Mouse (Mus musculus) left cerebral cortex, adult 18-20 months (tissue): ENCODE results near the gene Hist1h4d. TPM values are rescaled to one million over a fixed set of nuclear protein-coding genes. Genes with fewer than 3 reads are reported as not detected.
"Not testable (repeated sequence)": the region's sequence is repeated elsewhere in the genome, so short reads cannot be mapped to it uniquely, and the experiment has no call there.

Source experiments
- DNase-seq, 2 experiments: peaks; one replicate each; pipeline ENCODE4 v3.0.0; 2021 to 2022; ENCODE audit warnings: low spot score in 2 of 2, mixed read lengths in 1 of 2
- total RNA-seq, 2 experiments: library from RNA; stranded (reverse); gene quantifications; 2 replicates each; pipeline ENCODE4 v1.2.3; 2021

Hist1h4d gene
- total RNA-seq, 2 experiments from 2014 or later: 166 to 191 TPM

GRCm38 (mm10) chr13:23572218-23573033 lies 9.0 kb upstream of the Hist1h4d start:
- no peak for DNase-seq

DNA sequence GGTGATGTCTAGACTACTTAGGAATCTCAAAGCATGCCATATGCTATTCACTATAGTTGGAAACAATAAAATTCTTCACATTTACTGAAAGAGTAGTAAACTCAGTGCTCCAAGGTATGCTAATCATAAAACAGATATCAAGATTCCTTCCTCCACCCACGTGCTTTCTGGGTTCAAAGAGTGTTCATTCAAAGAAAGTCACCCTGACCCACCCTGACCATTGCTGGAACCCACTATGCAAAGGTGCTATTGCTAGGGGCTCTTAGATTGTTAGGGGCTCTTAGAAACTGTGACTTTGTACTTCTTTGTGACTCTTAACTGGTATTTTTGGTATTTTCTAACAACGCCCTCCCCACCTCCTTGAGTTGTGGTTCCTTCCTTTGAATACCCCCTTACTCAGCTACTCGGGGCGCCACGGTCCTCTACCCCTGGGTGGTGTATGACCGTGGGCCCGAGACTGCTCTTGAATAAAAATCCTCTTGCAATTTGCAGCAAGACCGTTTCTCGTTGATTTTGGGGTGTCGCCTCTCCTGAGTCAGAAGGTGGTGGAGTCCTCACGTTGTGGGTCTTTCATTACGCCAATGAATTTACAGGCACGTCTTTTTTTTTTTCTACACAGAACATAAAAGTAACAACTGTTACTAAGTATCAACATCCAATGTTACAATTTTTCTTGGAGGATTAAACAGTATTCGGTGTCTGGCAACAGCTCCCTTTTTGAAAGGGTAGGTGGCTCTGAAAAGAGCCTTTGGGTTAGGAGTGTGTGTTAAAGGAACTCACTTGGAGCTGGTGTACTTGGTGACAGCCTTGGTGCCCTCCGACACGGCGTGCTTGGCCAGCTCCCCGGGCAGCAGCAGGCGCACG lies 8.1 kb upstream of the Hist1h4d start:
- not testable (repeated sequence) for DNase-seq

DNA sequence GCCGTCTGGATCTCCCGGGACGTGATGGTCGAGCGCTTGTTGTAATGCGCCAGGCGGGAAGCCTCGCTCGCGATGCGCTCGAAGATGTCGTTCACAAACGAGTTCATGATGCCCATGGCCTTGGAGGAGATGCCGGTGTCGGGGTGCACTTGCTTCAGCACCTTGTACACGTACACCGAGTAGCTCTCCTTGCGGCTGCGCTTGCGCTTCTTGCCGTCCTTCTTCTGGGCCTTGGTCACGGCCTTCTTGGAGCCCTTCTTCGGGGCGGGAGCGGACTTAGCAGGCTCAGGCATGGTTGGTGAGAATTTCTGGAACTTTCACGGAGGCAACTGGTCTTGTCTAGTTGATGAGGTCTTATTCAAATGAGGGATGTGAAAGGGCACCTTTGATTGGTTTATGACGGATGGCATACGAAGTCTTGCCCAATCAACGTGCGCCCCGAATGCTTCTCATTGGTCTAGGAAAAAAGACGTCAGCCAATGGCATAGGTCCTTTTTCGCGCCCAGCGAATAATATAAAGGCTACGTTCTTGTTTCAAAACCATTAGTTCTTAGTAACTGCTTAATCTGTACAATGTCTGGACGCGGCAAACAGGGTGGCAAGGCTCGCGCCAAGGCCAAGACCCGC lies 7.4 kb upstream of the Hist1h4d start, which contains the start of the genes Hist1h2bf and Hist1h2ad:
Gene Hist1h2bf, minus strand, starts transcription at position 299 of the 627 bp plus-strand sequence.
Gene Hist1h2ad, plus strand, starts transcription at position 484 of the 627 bp plus-strand sequence.
- peak; percentile 79 to 89 for DNase-seq

- DNase-seq: not testable (repeated sequence)
Measured at GRCm38 (mm10) chr13:23574546-23575170, 6.7 kb upstream of the Hist1h4d start.

DNA sequence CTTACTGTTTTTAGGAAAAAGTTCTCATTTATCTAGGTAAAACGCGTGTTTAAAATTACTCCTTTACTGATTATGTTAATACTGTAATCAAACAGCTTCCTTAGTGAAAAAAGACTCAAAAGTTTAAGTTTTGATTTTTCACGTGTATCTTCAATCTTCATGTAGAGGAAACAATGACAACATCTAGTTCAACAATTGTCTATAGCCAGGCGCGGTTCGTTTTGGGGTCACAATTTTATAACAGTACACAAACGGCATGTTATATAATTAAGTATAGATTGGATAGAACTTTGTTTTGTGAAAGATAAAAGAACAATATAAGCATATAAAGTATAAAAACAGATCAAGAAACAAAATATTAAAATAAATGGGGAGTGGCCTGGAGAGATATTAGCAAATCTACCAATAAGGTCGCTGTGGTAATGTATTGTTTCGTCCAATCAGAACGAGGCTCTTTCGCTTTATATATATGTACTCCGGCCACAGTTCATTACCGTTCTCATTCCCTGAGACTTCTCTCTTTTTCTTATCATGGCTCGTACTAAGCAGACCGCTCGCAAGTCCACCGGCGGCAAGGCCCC lies 6.0 kb upstream of the Hist1h4d start, which contains the start of gene Hist1h3d:
Gene Hist1h3d, plus strand, starts transcription at position 493 of the 581 bp plus-strand sequence.
- DNase-seq: peak; percentile 53 to 71

DNA sequence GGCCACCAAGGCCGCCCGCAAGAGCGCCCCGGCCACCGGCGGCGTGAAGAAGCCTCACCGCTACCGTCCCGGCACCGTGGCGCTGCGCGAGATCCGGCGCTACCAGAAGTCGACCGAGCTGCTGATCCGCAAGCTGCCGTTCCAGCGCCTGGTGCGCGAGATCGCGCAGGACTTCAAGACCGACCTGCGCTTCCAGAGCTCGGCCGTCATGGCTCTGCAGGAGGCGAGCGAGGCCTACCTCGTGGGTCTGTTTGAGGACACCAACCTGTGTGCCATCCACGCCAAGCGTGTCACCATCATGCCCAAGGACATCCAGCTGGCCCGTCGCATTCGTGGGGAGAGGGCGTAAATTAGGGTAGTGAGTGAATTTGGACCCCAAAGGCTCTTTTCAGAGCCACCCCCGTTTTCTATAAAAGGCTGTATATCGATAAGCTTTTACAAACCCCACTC lies 5.5 kb upstream of the Hist1h4d start:
- DNase-seq: not testable (repeated sequence)

DNA sequence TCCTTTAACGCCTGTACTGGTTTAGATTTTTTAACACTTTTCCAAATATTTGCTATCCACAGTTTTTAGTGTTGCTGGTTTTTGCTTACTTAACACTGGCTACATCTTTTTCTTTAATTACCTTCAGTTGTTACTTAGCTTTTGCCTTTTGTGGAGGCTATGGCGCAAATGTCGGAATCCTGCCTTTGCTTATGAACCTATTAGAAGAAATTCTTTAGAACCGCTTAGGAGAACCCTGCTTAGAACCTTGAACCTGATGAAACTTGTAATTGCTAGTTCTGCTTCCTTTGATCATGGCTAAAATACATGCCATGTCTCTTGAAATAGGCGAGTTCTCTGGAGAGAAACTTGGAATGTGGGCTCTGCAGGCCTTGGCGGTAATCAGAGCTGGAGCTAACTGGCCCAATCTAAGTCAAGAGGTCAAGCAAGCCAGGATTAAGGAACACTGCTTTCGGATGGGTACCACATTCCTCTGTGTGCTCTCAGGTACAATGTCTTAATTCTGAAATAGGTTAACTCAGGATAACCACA lies 5.0 kb upstream of the Hist1h4d start:
- no peak for DNase-seq

- no peak for DNase-seq
Measured at GRCm38 (mm10) chr13:23576906-23577639, 4.3 kb upstream of the Hist1h4d start.

DNA sequence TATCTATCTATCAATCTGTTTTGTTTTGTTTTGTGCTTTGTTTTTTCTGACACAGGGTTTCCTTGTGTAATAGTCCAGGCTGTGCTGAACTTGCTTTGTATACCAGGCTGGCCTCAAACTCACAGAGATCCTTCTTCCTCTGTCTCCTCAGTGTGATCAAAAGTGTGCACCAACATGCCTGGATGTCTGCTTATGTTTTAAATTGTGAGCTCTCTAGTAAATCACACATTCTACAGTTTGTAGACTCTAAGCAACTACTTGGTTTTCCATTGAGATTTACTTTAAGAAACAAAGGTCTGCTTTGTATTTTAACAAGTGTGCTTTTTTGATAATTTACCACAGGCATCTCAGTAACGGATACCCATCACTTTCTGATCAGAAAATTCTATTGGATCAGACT lies 3.6 kb upstream of the Hist1h4d start:
- no peak for DNase-seq

- DNase-seq: no peak
Measured at GRCm38 (mm10) chr13:23582219-23583056, 1.0 kb downstream of the Hist1h4d start.

DNA sequence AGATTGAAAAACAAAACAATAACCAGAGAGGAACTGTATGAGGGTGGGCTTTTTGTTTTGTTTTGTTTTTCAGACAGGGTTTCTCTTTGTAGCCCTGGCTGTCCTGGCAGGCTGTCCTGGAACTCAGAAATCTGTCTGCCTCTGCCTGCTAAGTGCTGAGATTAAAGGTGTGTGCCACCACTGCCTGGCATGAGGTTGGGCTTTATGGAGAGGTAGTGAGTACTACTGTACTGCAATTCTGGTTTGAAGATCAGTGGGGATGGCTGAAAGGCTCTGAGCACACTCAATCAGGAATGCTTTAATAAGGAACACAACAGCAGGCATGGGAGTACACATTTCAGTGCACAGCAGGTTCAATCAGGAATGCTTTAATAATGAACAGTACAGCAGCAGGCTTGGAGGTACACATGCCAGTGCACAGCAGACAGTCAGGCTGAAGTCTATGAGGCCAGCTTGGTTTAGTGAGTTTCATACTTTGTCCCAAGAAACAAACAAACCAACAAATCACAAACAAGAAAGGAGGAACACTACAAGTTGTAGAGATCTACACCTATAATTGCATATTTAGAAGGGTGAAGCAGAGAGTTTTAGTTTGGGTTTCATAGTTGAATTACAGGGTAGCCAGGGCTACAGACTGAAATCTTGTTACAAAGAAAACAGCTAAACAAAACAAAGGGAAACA lies 2.1 kb downstream of the Hist1h4d start:
- DNase-seq: no peak

GRCm38 (mm10) chr13:23584331-23584730 lies 2.9 kb downstream of the Hist1h4d start:
- no peak for DNase-seq

DNA sequence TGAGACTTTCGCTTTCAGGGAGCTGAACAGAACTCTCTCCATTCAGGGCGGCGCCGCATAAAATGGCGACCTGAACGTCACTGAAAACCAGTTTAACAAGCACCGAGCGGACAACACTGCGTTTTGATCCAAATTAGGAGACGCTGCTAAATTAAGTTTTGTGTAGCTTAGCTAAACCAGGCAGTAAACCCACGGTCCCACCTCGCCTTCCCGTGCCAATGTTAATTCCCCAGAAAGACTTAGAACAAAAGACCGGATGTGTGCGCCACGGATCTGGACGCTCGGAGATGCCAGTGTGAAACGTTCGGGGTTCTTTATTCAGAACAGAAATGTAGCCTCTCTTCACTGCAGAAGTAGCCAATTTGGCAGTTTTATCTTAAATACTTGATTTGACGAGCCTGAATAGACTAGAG lies 3.6 kb downstream of the Hist1h4d start:
- DNase-seq: peak; percentile 66 to 78

DNA sequence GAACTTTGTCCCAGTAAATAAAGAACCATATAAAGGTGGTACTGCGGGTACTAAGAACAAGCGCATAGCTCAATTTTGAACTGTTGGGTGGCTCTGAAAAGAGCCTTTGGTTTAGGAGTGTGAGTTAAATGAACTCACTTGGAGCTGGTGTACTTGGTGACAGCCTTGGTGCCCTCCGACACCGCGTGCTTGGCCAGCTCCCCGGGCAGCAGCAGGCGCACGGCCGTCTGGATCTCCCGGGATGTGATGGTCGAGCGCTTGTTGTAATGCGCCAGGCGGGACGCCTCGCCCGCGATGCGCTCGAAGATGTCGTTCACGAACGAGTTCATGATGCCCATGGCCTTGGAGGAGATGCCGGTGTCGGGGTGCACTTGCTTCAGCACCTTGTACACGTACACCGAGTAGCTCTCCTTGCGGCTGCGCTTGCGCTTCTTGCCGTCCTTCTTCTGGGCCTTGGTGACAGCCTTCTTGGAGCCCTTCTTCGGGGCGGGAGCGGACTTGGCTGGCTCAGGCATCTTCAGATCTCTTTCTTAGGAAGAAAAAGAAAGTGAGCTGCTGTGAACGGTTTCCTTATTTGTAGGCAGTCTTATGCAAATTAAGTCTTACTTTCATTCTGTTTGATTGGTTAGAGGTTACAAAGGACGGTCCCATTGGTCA lies 4.2 kb downstream of the Hist1h4d start:
- peak; percentile 60 to 67 for DNase-seq

DNA sequence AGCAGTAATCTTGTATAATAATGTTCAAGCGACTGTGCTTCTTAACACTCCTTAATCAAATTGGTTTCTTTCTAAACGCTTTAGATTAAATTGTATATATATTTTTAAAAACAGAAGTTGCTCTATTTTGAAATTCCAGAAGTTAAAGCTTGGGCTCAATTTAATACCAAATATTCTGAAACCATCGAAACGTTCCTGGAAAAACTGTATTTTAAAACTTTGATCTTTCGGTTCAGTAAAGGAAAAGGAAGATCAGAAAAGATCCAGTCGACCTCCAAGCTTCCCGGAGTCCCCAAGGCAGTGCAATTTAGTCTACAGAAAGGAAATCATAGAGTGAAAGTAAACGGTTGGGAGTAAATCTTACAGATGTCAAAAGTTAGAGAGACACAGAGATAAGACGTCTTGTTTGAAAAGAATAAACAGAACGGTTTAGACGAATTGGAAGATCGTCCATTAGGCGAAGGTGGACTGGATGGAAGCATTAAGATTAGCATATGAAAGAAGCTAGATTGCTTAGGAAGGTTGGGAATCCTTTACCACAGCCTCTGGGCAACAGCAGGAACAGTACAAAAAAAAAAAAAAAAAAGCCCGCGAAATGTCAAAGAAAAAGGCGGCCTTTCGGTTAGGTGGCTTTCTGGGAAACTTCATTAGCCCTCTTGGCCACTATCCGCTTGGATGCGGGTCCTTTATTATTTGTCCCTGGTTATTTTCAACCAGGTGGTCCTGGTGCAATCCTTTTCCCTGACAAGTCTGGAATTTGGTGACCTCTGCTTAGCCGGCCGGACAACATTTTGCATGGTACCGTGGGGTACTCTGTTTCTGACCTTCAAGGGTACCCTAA lies 4.9 kb downstream of the Hist1h4d start:
- no peak for DNase-seq

- no peak for DNase-seq
Measured at GRCm38 (mm10) chr13:23586940-23587225, 5.5 kb downstream of the Hist1h4d start.

- no peak for DNase-seq
Measured at GRCm38 (mm10) chr13:23591206-23591605, 9.8 kb downstream of the Hist1h4d start.
